Mouse (Mus musculus): ENCODE measurements around the gene Sufu. TPM values are rescaled to one million over a fixed set of nuclear protein-coding genes. Genes with fewer than 3 reads are reported as not detected.

The Sufu gene
- total and polyA plus RNA-seq, 2 experiments from 2014 or later = 17.2 to 21.4 TPM

GRCm38 (mm10) chr19:46422384-46423338, 26.0 kb downstream of the Sufu start:
- no peak for TF ChIP-seq CTCF (IDR thresholded peaks at IDR 0.05; ENCODE audit: low read depth)
- Histone ChIP-seq H3K27ac (peak overlapping the region; percentile 78), H3K9me3 (ENCODE audit: low read length) (no peaks in the 10 kb centered on the region), H3K4me2 (ENCODE audit: low read depth, low read length) (no peak overlapping the region), H3K9ac (replicated peaks; ENCODE audit: low read length) (no peak overlapping the region), H3K36me3 (ENCODE audit: insufficient read depth, low read length) (no peaks in the 10 kb centered on the region), H3K4me3 (ENCODE audit: low read length) (no peak overlapping the region), H3K27me3 (ENCODE audit: insufficient read depth, low read length) (no peaks in the 10 kb centered on the region), H3K4me1 (ENCODE audit: insufficient read depth, low read length) (peaks cover 12% of the 10 kb centered on the region)
- WGBS = 30% methylated on average over 11 of the region's 11 CpGs
- peak; percentile 87 for DNase-seq (ENCODE audit: low spot score)
- peak; percentile 94 for ATAC-seq

GRCm38 (mm10) chr19:46425266-46425665, 28.6 kb downstream of the Sufu start:
- Histone ChIP-seq H3K4me1 (ENCODE audit: insufficient read depth, low read length) (peaks cover 12% of the 10 kb centered on the region), H3K9me3 (ENCODE audit: low read length) (no peaks in the 10 kb centered on the region), H3K4me3 (ENCODE audit: low read length) (no peak overlapping the region), H3K4me2 (ENCODE audit: low read depth, low read length) (no peak overlapping the region), H3K36me3 (ENCODE audit: insufficient read depth, low read length) (no peaks in the 10 kb centered on the region), H3K27me3 (ENCODE audit: insufficient read depth, low read length) (no peaks in the 10 kb centered on the region), H3K9ac (replicated peaks; ENCODE audit: low read length) (no peak overlapping the region), H3K27ac (no peak overlapping the region)
- no peak for DNase-seq (ENCODE audit: low spot score)
- 82% methylated on average over 8 of the region's 8 CpGs for WGBS
- ATAC-seq = no peak
- TF ChIP-seq CTCF (IDR thresholded peaks at IDR 0.05; ENCODE audit: low read depth) = no peak

GRCm38 (mm10) chr19:46426488-46426887, 29.8 kb downstream of the Sufu start:
- Histone ChIP-seq H3K36me3 (ENCODE audit: insufficient read depth, low read length) (no peaks in the 10 kb centered on the region), H3K4me2 (ENCODE audit: low read depth, low read length) (no peak overlapping the region), H3K27me3 (ENCODE audit: insufficient read depth, low read length) (no peaks in the 10 kb centered on the region), H3K9me3 (ENCODE audit: low read length) (no peaks in the 10 kb centered on the region), H3K4me1 (ENCODE audit: insufficient read depth, low read length) (peaks cover 6% of the 10 kb centered on the region), H3K27ac (peak overlapping the region; percentile 32), H3K9ac (replicated peaks; ENCODE audit: low read length) (no peak overlapping the region), H3K4me3 (ENCODE audit: low read length) (no peak overlapping the region)
- 46% methylated on average over 12 of the region's 12 CpGs for WGBS
- TF ChIP-seq CTCF (IDR thresholded peaks at IDR 0.05; ENCODE audit: low read depth) = no peak
- DNase-seq (ENCODE audit: low spot score) (peak; percentile 43), ATAC-seq (no peak)

GRCm38 (mm10) chr19:46429250-46429649, 32.6 kb downstream of the Sufu start:
- H3K9ac ChIP-seq (replicated peaks; ENCODE audit: low read length) = no peak overlapping the region
- no peaks in the 10 kb centered on the region for H3K9me3 ChIP-seq (ENCODE audit: low read length)
- H3K36me3 ChIP-seq (ENCODE audit: insufficient read depth, low read length) = no peaks in the 10 kb centered on the region
- no peaks in the 10 kb centered on the region; the same call in 1 of the 2 replicates for H3K4me1 ChIP-seq (ENCODE audit: insufficient read depth, low read length)
- DNase-seq (ENCODE audit: low spot score) = no peak
- no peak overlapping the region for H3K27ac ChIP-seq
- H3K4me3 ChIP-seq (ENCODE audit: low read length) = no peak overlapping the region
- no peak overlapping the region for H3K4me2 ChIP-seq (ENCODE audit: low read depth, low read length)
- no peak for ATAC-seq
- no peaks in the 10 kb centered on the region for H3K27me3 ChIP-seq (ENCODE audit: insufficient read depth, low read length)
- TF ChIP-seq CTCF (IDR thresholded peaks at IDR 0.05; ENCODE audit: low read depth) = no peak

GRCm38 (mm10) chr19:46433712-46434111, 37.0 kb downstream of the Sufu start:
- H3K36me3 ChIP-seq (ENCODE audit: insufficient read depth, low read length) = no peaks in the 10 kb centered on the region
- TF ChIP-seq CTCF (IDR thresholded peaks at IDR 0.05; ENCODE audit: low read depth) = no peak
- peaks cover 5% of the 10 kb centered on the region; the same call in 1 of the 2 replicates for H3K4me1 ChIP-seq (ENCODE audit: insufficient read depth, low read length)
- no peaks in the 10 kb centered on the region for H3K9me3 ChIP-seq (ENCODE audit: low read length)
- no peak for DNase-seq (ENCODE audit: low spot score)
- no peak for ATAC-seq
- 51% methylated on average over 7 of the region's 7 CpGs for WGBS
- H3K9ac ChIP-seq (replicated peaks; ENCODE audit: low read length) = no peak overlapping the region
- peak overlapping the region; percentile 66 for H3K27ac ChIP-seq
- no peak overlapping the region for H3K4me2 ChIP-seq (ENCODE audit: low read depth, low read length)
- no peak overlapping the region for H3K4me3 ChIP-seq (ENCODE audit: low read length)
- no peaks in the 10 kb centered on the region for H3K27me3 ChIP-seq (ENCODE audit: insufficient read depth, low read length)

GRCm38 (mm10) chr19:46434148-46434547, 37.5 kb downstream of the Sufu start:
- Histone ChIP-seq H3K4me1 (ENCODE audit: insufficient read depth, low read length) (peaks cover 5% of the 10 kb centered on the region; the same call in 1 of the 2 replicates), H3K27ac (peak overlapping the region; percentile 66; the same call in 1 of the 2 replicates), H3K4me2 (ENCODE audit: low read depth, low read length) (no peak overlapping the region), H3K27me3 (ENCODE audit: insufficient read depth, low read length) (no peaks in the 10 kb centered on the region), H3K4me3 (ENCODE audit: low read length) (no peak overlapping the region), H3K36me3 (ENCODE audit: insufficient read depth, low read length) (no peaks in the 10 kb centered on the region), H3K9me3 (ENCODE audit: low read length) (no peaks in the 10 kb centered on the region), H3K9ac (replicated peaks; ENCODE audit: low read length) (0 out of 2 replicates have a peak overlapping the region, but pooled peaks have one; percentile 28)
- DNase-seq (ENCODE audit: low spot score) = no peak
- TF ChIP-seq CTCF (IDR thresholded peaks at IDR 0.05; ENCODE audit: low read depth) = no peak
- no peak for ATAC-seq
- WGBS = 59% methylated on average over 9 of the region's 9 CpGs
